10 mouse cellular contexts compared by ENCODE assay signal in genomic region chr11:102266631-102267355, GRCm38 (mm10). TPM values are rescaled to one million over a fixed set of nuclear protein-coding genes. Genes with fewer than 3 reads are reported as not detected.
DNase-seq lines count a peak whose midpoint lies in the region; ATAC-seq and TF ChIP-seq lines count a peak whose summit lies in the region.
"Had no signal": no experiment of that assay in that cellular context is flagged by ENCODE, and none has a peak within 500 bp of the region (broad histone marks: within the 10 kb centered on the region; RNA-seq: fewer than 3 reads in every experiment).

No protein-coding gene starts in this region.

- no peak overlapping the region for H3K4me3 ChIP-seq in heart, embryonic 14.5 days (ENCODE audit: control insufficient read depth in 1 of 2, insufficient read depth in 1 of 2, low read depth in 1 of 2, low read length in 2 of 2)
- no peak overlapping the region for H3K4me3 ChIP-seq in midbrain, embryonic 10.5 days
- H3K4me3 ChIP-seq in midbrain, postnatal 0 days (ENCODE audit: low read depth, low read length) = no peak overlapping the region
- H3K4me3 ChIP-seq in liver, embryonic 12.5 days = no peak overlapping the region

- no peak for TF ChIP-seq CTCF in midbrain, postnatal 0 days (IDR thresholded peaks at IDR 0.05)

- WGBS in heart, embryonic 14.5 days = 86% methylated on average over 8 of the region's 8 CpGs
- WGBS in midbrain, embryonic 10.5 days = 89% methylated on average over 8 of the region's 8 CpGs
- 88% methylated on average over 8 of the region's 8 CpGs for WGBS in midbrain, postnatal 0 days
- WGBS in liver, embryonic 12.5 days (ENCODE audit: insufficient replicate concordance) = 81% methylated on average over 8 of the region's 8 CpGs

- H3K36me3 ChIP-seq in heart, embryonic 14.5 days (ENCODE audit: control insufficient read depth, insufficient read depth, low read length) = peaks cover 19% of the 10 kb centered on the region
- peaks cover 37% of the 10 kb centered on the region for H3K36me3 ChIP-seq in midbrain, embryonic 10.5 days
- H3K36me3 ChIP-seq in midbrain, postnatal 0 days (ENCODE audit: insufficient read depth, low read length) = no peaks in the 10 kb centered on the region
- H3K36me3 ChIP-seq in liver, embryonic 12.5 days = peaks cover 35% of the 10 kb centered on the region

- peak overlapping the region; percentile 31; the same call in 1 of the 2 replicates for H3K4me2 ChIP-seq in heart, embryonic 14.5 days (ENCODE audit: low read length)
- H3K4me2 ChIP-seq in midbrain, postnatal 0 days (ENCODE audit: low read depth, low read length, poor library complexity, severe bottlenecking) = no peak overlapping the region
- H3K4me2 ChIP-seq in liver, embryonic 12.5 days = 0 out of 2 replicates have a peak overlapping the region, but pooled peaks have one; percentile 23

- H3K9me3 ChIP-seq in heart, embryonic 14.5 days (ENCODE audit: control insufficient read depth, low read length) = no peaks in the 10 kb centered on the region
- H3K9me3 ChIP-seq in midbrain, embryonic 10.5 days (replicated peaks) = no peaks in the 10 kb centered on the region
- H3K9me3 ChIP-seq in midbrain, postnatal 0 days (ENCODE audit: low read length) = no peaks in the 10 kb centered on the region
- H3K9me3 ChIP-seq in liver, embryonic 12.5 days (replicated peaks) = no peaks in the 10 kb centered on the region

- H3K27ac ChIP-seq in heart, embryonic 14.5 days (replicated peaks in 1 of 2; ENCODE audit: control insufficient read depth in 1 of 2, insufficient read depth in 1 of 2, low read depth in 2 of 2, low read length in 2 of 2) = no peak overlapping the region
- peak overlapping the region; percentile 0 for H3K27ac ChIP-seq in midbrain, embryonic 10.5 days (replicated peaks)
- H3K27ac ChIP-seq in midbrain, postnatal 0 days (ENCODE audit: low read depth, low read length) = no peak overlapping the region
- no peak overlapping the region for H3K27ac ChIP-seq in liver, embryonic 12.5 days

- H3K9ac ChIP-seq in heart, embryonic 14.5 days (ENCODE audit: low read length) = peak overlapping the region; percentile 34; the same call in 1 of the 2 replicates
- H3K9ac ChIP-seq in midbrain, postnatal 0 days (replicated peaks; ENCODE audit: low read length, poor library complexity, severe bottlenecking) = no peak overlapping the region
- no peak overlapping the region for H3K9ac ChIP-seq in liver, embryonic 12.5 days

- peak; percentile 25 for DNase-seq in adrenal gland, postnatal 14 days
- no peak for DNase-seq in adrenal gland, postnatal 36 days
- no peak for DNase-seq in heart, adult 11 months
- no peak for DNase-seq in midbrain, embryonic 10.5 days (ENCODE audit: low spot score)
- DNase-seq in midbrain, postnatal 0 days (ENCODE audit: low spot score) = no peak
- DNase-seq in adrenal gland, postnatal 25 days = no peak

- no peaks in the 10 kb centered on the region for H3K27me3 ChIP-seq in heart, embryonic 14.5 days (ENCODE audit: control insufficient read depth, insufficient read depth, low read length)
- H3K27me3 ChIP-seq in midbrain, embryonic 10.5 days (ENCODE audit: low read depth, poor library complexity, severe bottlenecking) = no peaks in the 10 kb centered on the region
- H3K27me3 ChIP-seq in midbrain, postnatal 0 days (ENCODE audit: insufficient read depth, low read length) = no peaks in the 10 kb centered on the region
- H3K27me3 ChIP-seq in liver, embryonic 12.5 days (replicated peaks) = no peaks in the 10 kb centered on the region; the same call in 1 of the 2 replicates

- peaks cover 12 to 16% of the 10 kb centered on the region in 2 experiments for H3K4me1 ChIP-seq in heart, embryonic 14.5 days (ENCODE audit: control insufficient read depth in 2 of 2, insufficient read depth in 2 of 2, low read length in 2 of 2)
- peaks cover 17% of the 10 kb centered on the region for H3K4me1 ChIP-seq in midbrain, embryonic 10.5 days
- H3K4me1 ChIP-seq in midbrain, postnatal 0 days (ENCODE audit: insufficient read depth, low read length) = no peaks in the 10 kb centered on the region
- H3K4me1 ChIP-seq in liver, embryonic 12.5 days = peaks cover 13% of the 10 kb centered on the region; the same call in 1 of the 2 replicates

- no peak for ATAC-seq in heart, embryonic 14.5 days (ENCODE audit: insufficient number of reproducible peaks, insufficient read depth, low FRiP score, low read depth)
- no peak for ATAC-seq in midbrain, postnatal 0 days (ENCODE audit: low FRiP score)
- no peak for ATAC-seq in liver, embryonic 12.5 days

RNA-seq across cellular contexts. Expression of gene Asb16, which starts 1.8 kb away (rescaled TPM):
- total RNA-seq in adrenal gland, postnatal 14 days (2021) = 0.11 and 0.19 TPM in 2 replicates
- under 1 TPM; 0.10 to 0.30 TPM for total RNA-seq in adrenal gland, postnatal 36 days (2021)
- 0.09 and 0.11 TPM in 2 replicates for polyA plus RNA-seq in heart, embryonic 14.5 days (2014; fragmentation: Nextera tagmentation; extraction: Ambion mirVana)
- polyA plus RNA-seq in midbrain, embryonic 10.5 days (2016; fragmentation: Nextera tagmentation; extraction: Ambion mirVana) = 0.05 TPM in 1 of 2 replicates, not detected in the other
- 2.3 and 2.5 TPM in 2 replicates for total RNA-seq in midbrain, postnatal 0 days (2014; rRNA removed)
- 0.28 and 0.32 TPM in 2 replicates for polyA plus RNA-seq in midbrain, postnatal 0 days (2015; fragmentation: Nextera tagmentation; extraction: Ambion mirVana)
- 0.05 TPM in 1 of 2 replicates, not detected in the other for polyA plus RNA-seq in liver, embryonic 12.5 days (2016; fragmentation: Nextera tagmentation; extraction: Ambion mirVana)
- 0.36 TPM in 1 of 2 replicates, not detected in the other for total RNA-seq in adrenal gland, postnatal 25 days (2021)
- total RNA-seq: hematopoietic stem cell, adult 5-6 weeks had no signal

RNA-seq across cellular contexts. Expression of gene Tmub2, which starts 17.9 kb away (rescaled TPM):
- total RNA-seq in adrenal gland, postnatal 14 days (2021) = 40.1 and 40.4 TPM in 2 replicates
- 10 to 100 TPM; 47.3 to 60.4 TPM for total RNA-seq in adrenal gland, postnatal 36 days (2021)
- polyA plus RNA-seq in heart, embryonic 14.5 days (2014; fragmentation: Nextera tagmentation; extraction: Ambion mirVana) = 39.1 and 46.5 TPM in 2 replicates
- 51.3 and 60.5 TPM in 2 replicates for polyA plus RNA-seq in midbrain, embryonic 10.5 days (2016; fragmentation: Nextera tagmentation; extraction: Ambion mirVana)
- 80.5 and 90.8 TPM in 2 replicates for total RNA-seq in midbrain, postnatal 0 days (2014; rRNA removed)
- polyA plus RNA-seq in midbrain, postnatal 0 days (2015; fragmentation: Nextera tagmentation; extraction: Ambion mirVana) = 65.4 and 73.9 TPM in 2 replicates
- polyA plus RNA-seq in liver, embryonic 12.5 days (2016; fragmentation: Nextera tagmentation; extraction: Ambion mirVana) = 28.4 and 28.9 TPM in 2 replicates
- 50.6 and 63.0 TPM in 2 replicates for total RNA-seq in adrenal gland, postnatal 25 days (2021)

RNA-seq across cellular contexts. Expression of gene BC030867, which starts 18.1 kb away (rescaled TPM):
- 1.7 and 2.3 TPM in 2 replicates for total RNA-seq in adrenal gland, postnatal 14 days (2021)
- under 1 TPM; 0.66 to 0.76 TPM for total RNA-seq in adrenal gland, postnatal 36 days (2021)
- polyA plus RNA-seq in heart, embryonic 14.5 days (2014; fragmentation: Nextera tagmentation; extraction: Ambion mirVana) = 8.7 and 10.3 TPM in 2 replicates
- polyA plus RNA-seq in midbrain, embryonic 10.5 days (2016; fragmentation: Nextera tagmentation; extraction: Ambion mirVana) = 25.8 and 27.3 TPM in 2 replicates
- total RNA-seq in midbrain, postnatal 0 days (2014; rRNA removed) = 2.1 TPM in 2 replicates
- polyA plus RNA-seq in midbrain, postnatal 0 days (2015; fragmentation: Nextera tagmentation; extraction: Ambion mirVana) = 0.53 and 0.60 TPM in 2 replicates
- polyA plus RNA-seq in liver, embryonic 12.5 days (2016; fragmentation: Nextera tagmentation; extraction: Ambion mirVana) = 19.5 and 19.7 TPM in 2 replicates
- 1.3 and 1.5 TPM in 2 replicates for total RNA-seq in adrenal gland, postnatal 25 days (2021)
- total RNA-seq: gastrocnemius, adult 18-20 months had no signal

RNA-seq across cellular contexts. Expression of gene Atxn7l3, which starts 29.6 kb away (rescaled TPM):
- 47.9 and 53.4 TPM in 2 replicates for total RNA-seq in adrenal gland, postnatal 14 days (2021)
- total RNA-seq in adrenal gland, postnatal 36 days (2021) = 10 to 100 TPM; 51.6 to 54.2 TPM
- 7.0 and 10.6 TPM in 2 replicates for polyA plus RNA-seq in heart, embryonic 14.5 days (2014; fragmentation: Nextera tagmentation; extraction: Ambion mirVana)
- 13.9 and 16.5 TPM in 2 replicates for polyA plus RNA-seq in midbrain, embryonic 10.5 days (2016; fragmentation: Nextera tagmentation; extraction: Ambion mirVana)
- 166 and 169 TPM in 2 replicates for total RNA-seq in midbrain, postnatal 0 days (2014; rRNA removed)
- 25.4 and 26.5 TPM in 2 replicates for polyA plus RNA-seq in midbrain, postnatal 0 days (2015; fragmentation: Nextera tagmentation; extraction: Ambion mirVana)
- polyA plus RNA-seq in liver, embryonic 12.5 days (2016; fragmentation: Nextera tagmentation; extraction: Ambion mirVana) = 7.3 and 7.5 TPM in 2 replicates
- total RNA-seq in adrenal gland, postnatal 25 days (2021) = 53.6 and 62.4 TPM in 2 replicates

RNA-seq across cellular contexts. Expression of gene Hdac5, which starts 36.8 kb away (rescaled TPM):
- total RNA-seq in adrenal gland, postnatal 14 days (2021) = 81.1 and 83.7 TPM in 2 replicates
- total RNA-seq in adrenal gland, postnatal 36 days (2021) = 10 to 100 TPM; 96.3 to 96.5 TPM
- polyA plus RNA-seq in heart, embryonic 14.5 days (2014; fragmentation: Nextera tagmentation; extraction: Ambion mirVana) = 52.1 and 54.5 TPM in 2 replicates
- polyA plus RNA-seq in midbrain, embryonic 10.5 days (2016; fragmentation: Nextera tagmentation; extraction: Ambion mirVana) = 57.3 and 68.9 TPM in 2 replicates
- 183 and 263 TPM in 2 replicates for total RNA-seq in midbrain, postnatal 0 days (2014; rRNA removed)
- polyA plus RNA-seq in midbrain, postnatal 0 days (2015; fragmentation: Nextera tagmentation; extraction: Ambion mirVana) = 61.9 and 65.9 TPM in 2 replicates
- 21.7 and 23.1 TPM in 2 replicates for polyA plus RNA-seq in liver, embryonic 12.5 days (2016; fragmentation: Nextera tagmentation; extraction: Ambion mirVana)
- 79.9 and 117 TPM in 2 replicates for total RNA-seq in adrenal gland, postnatal 25 days (2021)
